Mouse (Mus musculus) v-Abl transformed pro-B cells (cell line): Measurements from ENCODE around the gene Diras1.

ENCODE experiments used
- in situ Hi-C, 2 experiments: fragments of 400-800 bp; cut with MboI; formaldehyde crosslinking; loops; one replicate each; pipeline ENCODE4 v1.15.1; 2025; ENCODE audit not compliant: unreplicated experiment in 2 of 2

The Diras1 gene

GRCm38 (mm10) chr10:81000197-81001062, 25.0 kb downstream of the Diras1 start:
- in situ Hi-C loops, result loop anchor here in 1 of 2 experiments (5.0 kb wide), 2 partner anchors 82 to 177 kb away; partner anchors contain the start of gene Eef2

DNA sequence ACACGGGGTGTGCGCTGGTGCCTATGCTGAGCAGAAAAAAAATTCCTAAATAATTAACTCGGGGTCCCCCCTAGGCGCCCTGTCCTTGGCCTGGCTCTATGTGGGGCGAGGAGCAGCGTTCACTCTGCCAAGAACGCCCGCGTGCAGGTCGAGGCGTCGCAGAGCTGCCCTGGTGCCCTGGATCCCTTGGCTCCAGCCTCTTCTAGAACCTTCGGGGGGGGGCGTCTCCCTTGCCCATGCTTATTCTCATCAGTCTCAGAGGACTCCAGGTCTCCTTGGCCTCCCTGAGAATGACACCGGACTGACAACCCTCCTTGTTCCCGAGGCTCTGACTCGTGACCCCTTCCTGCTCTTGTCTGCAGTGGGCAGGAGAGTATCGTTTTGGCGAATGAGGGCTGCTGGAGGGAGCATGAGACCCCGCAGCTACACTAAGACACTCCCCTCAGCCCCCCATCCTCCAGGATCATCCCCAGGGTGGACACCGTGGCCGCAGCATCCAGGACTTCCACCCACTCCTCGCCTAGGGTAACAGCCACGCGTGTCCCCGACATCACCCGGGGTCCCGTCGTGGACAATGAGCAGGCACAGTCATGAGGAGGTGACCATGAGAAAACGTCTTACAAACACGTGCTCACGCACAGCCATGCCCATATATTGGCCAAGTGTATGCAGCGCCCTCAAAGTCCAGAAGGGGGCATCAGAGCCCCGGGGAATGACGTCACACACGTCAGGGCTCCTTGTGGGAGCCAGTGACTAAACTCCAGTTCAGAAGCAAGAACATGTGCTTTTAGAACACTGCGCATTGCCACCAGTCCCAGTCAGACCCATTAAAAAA, 25.9 kb downstream of the Diras1 start:
- in situ Hi-C loops, result loop anchor here (5.0 kb wide), 6 partner anchors 43 to 187 kb away; partner anchors contain the start of genes Eef2 (in 1 of the 2) and Jsrp1 (in 1 of the 2)

- in situ Hi-C loops, result loop anchor here (5.0 kb wide), 5 partner anchors 44 to 186 kb away; partner anchors contain the start of gene Jsrp1 (in 1 of the 2)
Measured at GRCm38 (mm10) chr10:80998778-80999177, 26.7 kb downstream of the Diras1 start.

GRCm38 (mm10) chr10:80998021-80998420, 27.4 kb downstream of the Diras1 start:
- in situ Hi-C loops, result loop anchor here (5.0 kb wide), 5 partner anchors 44 to 186 kb away; partner anchors contain the start of gene Jsrp1 (in 1 of the 2)

DNA sequence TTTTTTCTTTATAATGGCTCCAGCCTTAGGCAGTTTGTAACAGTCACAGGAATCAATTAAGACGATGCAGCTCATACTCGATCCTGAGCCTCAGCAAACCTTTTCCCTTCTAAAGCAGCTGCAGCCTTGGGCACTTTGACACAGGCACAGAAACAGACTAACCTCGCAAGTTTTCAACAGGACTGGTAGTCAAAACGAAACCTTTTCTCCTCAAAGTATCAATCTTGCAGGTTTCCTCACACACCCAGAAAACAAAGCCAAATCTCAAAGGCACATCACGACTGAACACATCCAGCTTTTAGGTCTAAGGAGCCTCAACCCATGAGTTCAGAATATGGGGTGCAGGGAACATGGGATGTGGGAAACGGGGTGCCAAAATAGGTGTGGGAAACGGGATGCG, 28.1 kb downstream of the Diras1 start:
- in situ Hi-C loops, result loop anchor here (5.0 kb wide), 5 partner anchors 45 to 185 kb away; partner anchors contain the start of gene Jsrp1 (in 1 of the 2)

- in situ Hi-C loops, result loop anchor here (5.0 kb wide), 5 partner anchors 46 to 184 kb away; partner anchors contain the start of gene Jsrp1 (in 1 of the 2)
Measured at GRCm38 (mm10) chr10:80996501-80996900, 29.0 kb downstream of the Diras1 start.

DNA sequence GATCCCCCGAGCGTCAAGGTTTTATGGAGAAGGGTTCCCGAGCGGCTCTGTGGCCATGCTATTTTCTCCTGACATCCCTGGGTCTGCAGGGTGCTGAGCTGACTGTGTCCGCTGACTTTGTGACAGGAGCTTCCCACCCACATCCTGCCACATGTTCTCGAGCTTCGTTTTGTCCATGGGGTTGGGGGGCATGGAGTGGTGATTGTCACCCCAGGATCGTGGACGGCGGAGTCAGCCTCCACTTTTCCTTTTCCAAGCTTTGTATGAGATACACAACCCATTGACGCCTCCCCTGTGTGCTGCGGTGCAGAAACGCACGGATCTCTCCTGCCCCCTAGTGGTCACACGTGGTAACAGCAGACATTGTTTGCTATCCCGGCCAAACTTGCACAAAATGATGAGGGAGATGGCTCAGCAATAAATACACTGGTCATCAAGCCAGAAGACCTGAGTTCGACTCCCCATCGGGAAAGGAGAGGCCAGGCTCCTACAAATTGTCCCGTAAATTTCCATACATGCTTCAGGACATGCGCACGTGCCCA, 30.3 kb downstream of the Diras1 start:
- in situ Hi-C loops, result loop anchor here (5.0 kb wide), 5 partner anchors 47 to 183 kb away; partner anchors contain the start of gene Jsrp1 (in 1 of the 2)

- in situ Hi-C loops, result loop anchor here (5.0 kb wide), 8 partner anchors 48 to 247 kb away; partner anchors contain the start of gene Jsrp1 (in 1 of the 2)
Measured at GRCm38 (mm10) chr10:80994621-80995020, 30.8 kb downstream of the Diras1 start.

DNA sequence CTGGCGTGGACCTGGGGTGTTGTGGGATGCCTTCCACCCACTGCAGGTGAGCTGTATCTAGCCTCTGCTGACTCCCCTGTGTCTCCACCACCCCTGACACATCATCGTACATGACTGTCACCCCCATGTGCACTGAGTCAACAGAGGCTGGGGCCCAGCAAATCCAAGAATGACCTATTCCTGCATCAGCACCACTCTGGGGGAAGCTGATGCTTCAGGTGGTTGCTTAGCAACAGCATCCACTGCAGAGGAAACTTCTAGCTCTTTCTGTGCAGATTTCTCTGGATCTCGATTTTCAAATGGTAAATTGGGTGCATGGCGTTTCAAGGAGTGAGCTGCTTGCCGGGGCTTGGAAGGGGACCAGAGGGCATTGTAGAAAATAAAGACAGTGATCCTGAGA, 32.2 kb downstream of the Diras1 start:
- in situ Hi-C loops, result loop anchor here (5.0 kb wide), 3 partner anchors 66 to 246 kb away; no protein-coding TSS in a partner anchor

GRCm38 (mm10) chr10:80991945-80992344, 33.5 kb downstream of the Diras1 start:
- in situ Hi-C loops, result loop anchor here (5.0 kb wide), 3 partner anchors 65 to 245 kb away; no protein-coding TSS in a partner anchor

GRCm38 (mm10) chr10:80991007-80991406, 34.5 kb downstream of the Diras1 start:
- in situ Hi-C loops, result loop anchor here (5.0 kb wide), 3 partner anchors 64 to 244 kb away; no protein-coding TSS in a partner anchor

DNA sequence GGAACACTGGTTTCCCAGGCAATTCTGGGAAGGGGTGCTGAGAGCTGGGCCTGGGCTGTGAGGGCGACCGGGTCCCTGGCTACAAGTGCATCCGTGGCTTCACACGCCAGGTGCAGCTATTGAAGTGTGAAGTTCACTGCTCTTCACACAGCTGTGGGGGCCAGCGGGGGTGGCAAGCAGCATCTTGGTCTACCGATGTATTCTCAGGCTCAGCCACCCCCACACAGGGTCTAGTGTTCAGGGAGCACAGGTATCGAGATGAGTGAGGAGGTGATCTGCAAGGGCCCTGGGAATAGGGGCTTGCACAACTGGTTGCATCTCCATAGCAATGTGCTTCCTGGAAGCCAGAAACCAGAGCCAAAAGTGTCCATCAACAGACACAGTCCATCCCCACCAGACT, 35.1 kb downstream of the Diras1 start:
- in situ Hi-C loops, result loop anchor here (5.0 kb wide), 3 partner anchors 63 to 243 kb away; no protein-coding TSS in a partner anchor

DNA sequence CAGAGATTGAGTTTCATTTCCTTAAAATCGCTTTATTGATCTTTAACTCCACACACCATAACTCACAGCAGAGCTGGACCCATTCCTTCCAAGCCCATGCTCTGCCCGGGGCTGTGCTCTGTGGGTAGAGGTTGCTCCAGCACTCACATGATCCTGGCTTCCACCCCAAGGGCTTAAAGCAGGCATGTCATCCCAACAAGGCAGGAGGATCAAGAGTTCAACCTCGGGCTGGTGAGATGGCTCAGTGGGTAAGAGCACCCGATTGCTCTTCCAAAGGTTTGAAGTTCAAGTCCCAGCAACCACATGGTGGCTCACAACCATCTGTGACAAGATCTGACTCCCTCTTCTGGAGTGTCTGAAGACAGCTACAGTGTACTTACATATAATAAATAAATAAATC, 35.6 kb downstream of the Diras1 start:
- in situ Hi-C loops, result loop anchor here (5.0 kb wide), 3 partner anchors 63 to 243 kb away; no protein-coding TSS in a partner anchor

DNA sequence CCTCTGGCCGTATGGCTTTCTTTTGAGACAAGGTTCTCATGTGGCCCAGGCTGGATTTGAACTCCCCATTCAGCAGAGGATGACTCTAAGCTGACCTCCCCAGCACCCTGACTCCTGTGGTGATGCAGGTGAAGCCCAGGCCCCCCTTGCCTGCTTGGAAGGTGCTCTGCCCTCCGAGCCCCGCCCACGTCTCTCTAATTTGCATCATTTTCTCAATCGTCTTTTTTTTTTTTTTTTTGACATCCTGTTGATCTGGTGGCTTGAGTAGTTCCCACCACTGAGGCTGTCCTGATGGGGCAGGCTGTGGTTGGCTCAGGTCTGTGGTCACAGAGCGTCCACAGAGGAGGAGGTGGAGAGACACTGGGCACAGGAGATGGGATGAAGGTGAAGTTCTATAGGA, 36.0 kb downstream of the Diras1 start:
- in situ Hi-C loops, result no loop called here

- in situ Hi-C loops, result no loop called here
Measured at GRCm38 (mm10) chr10:80987709-80988441, 37.6 kb downstream of the Diras1 start.

- in situ Hi-C loops, result no loop called here
Measured at GRCm38 (mm10) chr10:80986754-80987153, 38.7 kb downstream of the Diras1 start.

- in situ Hi-C loops, result no loop called here
Measured at GRCm38 (mm10) chr10:80985970-80986701, 39.3 kb downstream of the Diras1 start.

GRCm38 (mm10) chr10:80985241-80985969, 40.1 kb downstream of the Diras1 start:
- in situ Hi-C loops, result no loop called here
